Mouse (Mus musculus) thymus, adult 18-20 months (tissue): Measurements from ENCODE around the gene Mgat5.

Source experiments
- DNase-seq, 2 experiments: peaks; one replicate each; pipeline ENCODE4 v3.0.0; 2022; ENCODE audit warnings: mixed read lengths in 2 of 2

Mgat5 gene

DNA sequence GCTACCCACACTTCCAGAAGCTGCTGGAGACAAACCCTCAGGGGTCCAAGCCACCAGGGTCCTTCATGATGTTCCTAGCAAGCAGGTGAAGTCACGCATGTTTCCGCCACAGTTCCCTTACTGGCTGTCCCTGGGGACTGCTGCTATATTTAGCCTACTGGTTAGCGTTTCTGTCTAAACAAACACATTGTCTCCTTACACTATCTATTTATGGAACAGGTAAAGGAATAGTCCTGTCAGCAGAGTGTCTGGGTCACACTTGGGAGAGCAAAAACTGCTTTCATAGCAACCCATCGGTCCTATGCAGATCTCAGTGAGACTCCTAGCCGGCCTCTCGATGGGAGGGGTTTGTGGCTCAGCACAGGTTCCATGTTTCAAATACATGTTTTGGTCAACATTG lies 306.5 kb downstream of the Mgat5 start:
- DNase-seq, result no peak

DNA sequence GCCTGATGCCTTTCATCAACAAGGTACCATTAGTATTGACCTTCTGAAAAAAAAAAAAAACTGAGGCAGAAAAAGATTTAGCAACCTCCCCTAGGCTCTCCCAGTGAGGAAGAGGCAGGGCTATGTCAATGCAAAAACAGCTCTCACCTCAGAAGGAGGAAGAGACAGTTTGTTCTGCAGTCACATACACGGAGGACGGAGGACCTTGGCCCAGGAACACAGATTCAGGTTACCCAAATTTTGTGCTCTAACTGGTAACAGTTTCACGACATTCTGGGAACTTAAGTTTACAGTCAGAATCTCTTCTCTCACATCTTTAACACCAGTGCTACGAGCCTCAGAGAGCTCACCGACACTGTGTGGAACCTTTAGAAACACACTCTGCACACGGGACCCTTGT lies 307.9 kb downstream of the Mgat5 start:
- no peak for DNase-seq

GRCm38 (mm10) chr1:127513140-127513539 lies 308.3 kb downstream of the Mgat5 start:
- DNase-seq, result no peak

GRCm38 (mm10) chr1:127513664-127514063 lies 308.8 kb downstream of the Mgat5 start:
- no peak for DNase-seq

GRCm38 (mm10) chr1:127514479-127514878 lies 309.7 kb downstream of the Mgat5 start:
- DNase-seq, result peak in 1 of 2 experiments; percentile 26

DNA sequence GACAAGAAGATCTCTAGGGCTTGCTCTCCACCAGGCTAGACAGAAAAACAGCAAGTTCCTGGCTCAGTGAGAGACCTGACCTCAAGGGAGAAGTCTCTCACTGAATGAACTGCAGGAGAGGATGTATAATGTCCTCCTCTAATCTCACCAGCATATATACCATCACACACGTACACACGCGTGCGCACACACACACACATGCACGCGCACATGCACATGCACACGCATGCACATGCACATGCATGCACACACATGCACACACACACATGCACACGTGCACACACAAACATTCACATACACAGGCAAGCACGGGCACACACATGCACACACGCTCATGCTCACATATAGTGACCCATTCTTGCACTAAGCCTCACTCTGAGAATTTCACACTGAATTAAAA lies 310.1 kb downstream of the Mgat5 start:
- no peak for DNase-seq

DNA sequence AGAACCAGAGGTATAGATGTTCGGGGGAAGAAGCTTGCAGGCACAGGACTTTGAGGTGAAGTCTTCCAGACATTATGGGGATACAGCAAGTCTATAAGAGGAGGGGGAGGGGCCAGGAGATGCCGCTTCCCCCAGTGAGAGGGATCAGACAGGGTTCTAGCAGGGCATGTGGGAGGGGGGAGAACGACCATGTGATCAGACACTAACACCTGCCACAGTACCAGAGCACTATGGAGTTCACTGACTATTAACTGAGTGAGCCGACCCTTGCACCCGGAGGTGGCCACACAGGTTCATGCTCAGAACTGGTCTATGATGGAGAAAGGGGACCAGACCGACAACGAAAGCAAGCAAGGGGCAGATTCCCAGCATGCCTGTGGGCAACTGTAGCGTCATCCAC lies 318.5 kb downstream of the Mgat5 start:
- DNase-seq, result no peak

- no peak for DNase-seq
Observed at GRCm38 (mm10) chr1:127530849-127531580, 326.2 kb downstream of the Mgat5 start.

- DNase-seq, result no peak
Observed at GRCm38 (mm10) chr1:127531723-127532122, 326.9 kb downstream of the Mgat5 start.

DNA sequence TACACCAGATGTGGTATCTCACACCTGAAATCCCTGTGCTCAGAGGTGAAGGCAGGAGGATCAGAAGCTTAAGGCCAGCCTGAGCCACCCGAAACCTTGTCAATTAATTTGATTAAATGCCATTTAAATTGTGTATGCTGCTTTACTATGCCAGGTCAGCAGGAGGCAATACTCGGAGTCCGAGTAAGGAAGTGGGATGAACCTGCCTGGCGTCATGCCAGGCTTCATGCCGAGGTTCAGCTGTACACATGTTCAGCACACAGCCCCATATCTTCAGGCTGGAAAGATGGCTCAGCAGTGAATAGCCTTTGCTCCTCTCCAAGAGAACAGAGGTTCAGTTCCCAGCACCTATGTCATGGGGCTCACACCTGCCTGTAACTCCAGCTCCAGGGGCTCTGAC lies 331.6 kb downstream of the Mgat5 start:
- DNase-seq, result no peak

- no peak for DNase-seq
Observed at GRCm38 (mm10) chr1:127537204-127538038, 332.6 kb downstream of the Mgat5 start.
